Mouse (Mus musculus): ENCODE data around the gene Kif5c. TPM values are rescaled to one million over a fixed set of nuclear protein-coding genes. Genes with fewer than 3 reads are reported as not detected.

The Kif5c gene
- polyA plus RNA-seq, 1 experiment from 2014 or later: 4.4 TPM

- no peaks in the 10 kb centered on the region for H3K9me3 ChIP-seq (ENCODE audit: control insufficient read depth, low read length)
- H3K27ac ChIP-seq (ENCODE audit: low read length): no peak overlapping the region
- ATAC-seq: no peak
- H3K4me1 ChIP-seq (ENCODE audit: control insufficient read depth, insufficient read depth, low read length): no peaks in the 10 kb centered on the region
- H3K27me3 ChIP-seq (replicated peaks; ENCODE audit: control insufficient read depth, insufficient read depth, low read length): no peaks in the 10 kb centered on the region
- H3K4me3 ChIP-seq (ENCODE audit: low read length): no peak overlapping the region
- 85% methylated on average over 2 of the region's 2 CpGs for WGBS
- H3K9ac ChIP-seq (ENCODE audit: low read depth, low read length): no peak overlapping the region
- no peak overlapping the region for H3K4me2 ChIP-seq (ENCODE audit: low read depth, low read length)
- H3K36me3 ChIP-seq (ENCODE audit: control insufficient read depth, insufficient read depth, low read length): no peaks in the 10 kb centered on the region
Observed at GRCm38 (mm10) chr2:49656988-49657387, 37.9 kb downstream of the Kif5c start.

- Histone ChIP-seq H3K27ac (ENCODE audit: low read length) (no peak overlapping the region), H3K36me3 (ENCODE audit: control insufficient read depth, insufficient read depth, low read length) (no peaks in the 10 kb centered on the region), H3K4me2 (ENCODE audit: low read depth, low read length) (no peak overlapping the region), H3K4me3 (ENCODE audit: low read length) (no peak overlapping the region), H3K9me3 (ENCODE audit: control insufficient read depth, low read length) (no peaks in the 10 kb centered on the region), H3K27me3 (replicated peaks; ENCODE audit: control insufficient read depth, insufficient read depth, low read length) (no peaks in the 10 kb centered on the region), H3K9ac (ENCODE audit: low read depth, low read length) (no peak overlapping the region), H3K4me1 (ENCODE audit: control insufficient read depth, insufficient read depth, low read length) (no peaks in the 10 kb centered on the region)
- 84% methylated on average over 3 of the region's 3 CpGs for WGBS
- ATAC-seq: no peak
Observed at GRCm38 (mm10) chr2:49657666-49658065, 38.6 kb downstream of the Kif5c start.

GRCm38 (mm10) chr2:49658988-49659387, 39.9 kb downstream of the Kif5c start:
- Histone ChIP-seq H3K4me1 (ENCODE audit: control insufficient read depth, insufficient read depth, low read length) (no peaks in the 10 kb centered on the region), H3K27ac (ENCODE audit: low read length) (no peak overlapping the region), H3K9me3 (ENCODE audit: control insufficient read depth, low read length) (no peaks in the 10 kb centered on the region), H3K9ac (ENCODE audit: low read depth, low read length) (no peak overlapping the region), H3K27me3 (replicated peaks; ENCODE audit: control insufficient read depth, insufficient read depth, low read length) (no peaks in the 10 kb centered on the region), H3K4me2 (ENCODE audit: low read depth, low read length) (no peak overlapping the region), H3K4me3 (ENCODE audit: low read length) (no peak overlapping the region), H3K36me3 (ENCODE audit: control insufficient read depth, insufficient read depth, low read length) (no peaks in the 10 kb centered on the region)
- WGBS: 74% methylated on average over 4 of the region's 4 CpGs
- ATAC-seq: no peak

GRCm38 (mm10) chr2:49659964-49660363, 40.9 kb downstream of the Kif5c start:
- H3K4me1 ChIP-seq (ENCODE audit: control insufficient read depth, insufficient read depth, low read length): no peaks in the 10 kb centered on the region
- no peaks in the 10 kb centered on the region for H3K9me3 ChIP-seq (ENCODE audit: control insufficient read depth, low read length)
- no peak overlapping the region for H3K9ac ChIP-seq (ENCODE audit: low read depth, low read length)
- no peak for ATAC-seq
- no peak overlapping the region for H3K27ac ChIP-seq (ENCODE audit: low read length)
- no peak overlapping the region for H3K4me2 ChIP-seq (ENCODE audit: low read depth, low read length)
- H3K36me3 ChIP-seq (ENCODE audit: control insufficient read depth, insufficient read depth, low read length): no peaks in the 10 kb centered on the region
- WGBS: 39% methylated on average over 8 of the region's 8 CpGs
- H3K27me3 ChIP-seq (replicated peaks; ENCODE audit: control insufficient read depth, insufficient read depth, low read length): no peaks in the 10 kb centered on the region
- H3K4me3 ChIP-seq (ENCODE audit: low read length): no peak overlapping the region

GRCm38 (mm10) chr2:49660375-49660923, 41.4 kb downstream of the Kif5c start:
- Histone ChIP-seq H3K9me3 (ENCODE audit: control insufficient read depth, low read length) (no peaks in the 10 kb centered on the region), H3K4me1 (ENCODE audit: control insufficient read depth, insufficient read depth, low read length) (no peaks in the 10 kb centered on the region), H3K4me3 (ENCODE audit: low read length) (no peak overlapping the region), H3K36me3 (ENCODE audit: control insufficient read depth, insufficient read depth, low read length) (no peaks in the 10 kb centered on the region), H3K27me3 (replicated peaks; ENCODE audit: control insufficient read depth, insufficient read depth, low read length) (no peaks in the 10 kb centered on the region), H3K9ac (ENCODE audit: low read depth, low read length) (no peak overlapping the region), H3K27ac (ENCODE audit: low read length) (no peak overlapping the region), H3K4me2 (ENCODE audit: low read depth, low read length) (no peak overlapping the region)
- no peak for ATAC-seq
- 86% methylated on average over 12 of the region's 12 CpGs for WGBS

DNA sequence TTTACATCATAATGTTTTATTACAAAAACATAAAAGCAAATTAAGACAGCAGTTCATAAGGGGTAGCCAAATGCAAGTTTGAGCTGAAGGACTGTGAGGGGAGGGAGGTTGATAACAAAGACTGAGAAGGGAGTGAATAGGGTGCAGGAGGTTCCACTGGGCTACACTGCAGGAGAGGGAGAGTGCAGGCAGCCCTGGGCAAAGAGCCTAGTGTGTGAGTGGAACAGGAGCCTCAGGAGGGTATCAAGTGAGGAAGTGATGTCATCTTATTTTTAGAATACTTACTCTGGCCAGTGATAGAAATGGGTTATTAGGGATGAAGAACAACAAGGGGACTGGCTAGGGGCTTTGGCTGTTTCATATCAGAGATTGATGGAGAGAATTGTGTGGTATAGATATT, 42.2 kb downstream of the Kif5c start:
- Histone ChIP-seq H3K4me3 (ENCODE audit: low read length) (no peak overlapping the region), H3K9ac (ENCODE audit: low read depth, low read length) (no peak overlapping the region), H3K9me3 (ENCODE audit: control insufficient read depth, low read length) (no peaks in the 10 kb centered on the region), H3K4me2 (ENCODE audit: low read depth, low read length) (no peak overlapping the region), H3K36me3 (ENCODE audit: control insufficient read depth, insufficient read depth, low read length) (no peaks in the 10 kb centered on the region), H3K4me1 (ENCODE audit: control insufficient read depth, insufficient read depth, low read length) (no peaks in the 10 kb centered on the region), H3K27me3 (replicated peaks; ENCODE audit: control insufficient read depth, insufficient read depth, low read length) (no peaks in the 10 kb centered on the region), H3K27ac (ENCODE audit: low read length) (no peak overlapping the region)
- no peak for ATAC-seq

GRCm38 (mm10) chr2:49661872-49662271, 42.8 kb downstream of the Kif5c start:
- no peak for ATAC-seq

GRCm38 (mm10) chr2:49671753-49672500, 52.8 kb downstream of the Kif5c start:
- Histone ChIP-seq H3K27ac (ENCODE audit: low read length) (no peak overlapping the region), H3K9ac (ENCODE audit: low read depth, low read length) (no peak overlapping the region), H3K9me3 (ENCODE audit: control insufficient read depth, low read length) (no peaks in the 10 kb centered on the region), H3K36me3 (ENCODE audit: control insufficient read depth, insufficient read depth, low read length) (no peaks in the 10 kb centered on the region), H3K4me3 (ENCODE audit: low read length) (no peak overlapping the region), H3K4me1 (ENCODE audit: control insufficient read depth, insufficient read depth, low read length) (no peaks in the 10 kb centered on the region), H3K27me3 (replicated peaks; ENCODE audit: control insufficient read depth, insufficient read depth, low read length) (no peaks in the 10 kb centered on the region), H3K4me2 (ENCODE audit: low read depth, low read length) (no peak overlapping the region)
- 77% methylated on average over 12 of the region's 12 CpGs for WGBS
- no peak for ATAC-seq

More at GRCm38 (mm10) chr2:49661872-49662271, 42.8 kb downstream of the Kif5c start:
- no peaks in the 10 kb centered on the region for H3K27me3 ChIP-seq (replicated peaks; ENCODE audit: control insufficient read depth, insufficient read depth, low read length)
- H3K4me1 ChIP-seq (ENCODE audit: control insufficient read depth, insufficient read depth, low read length): no peaks in the 10 kb centered on the region
- no peak overlapping the region for H3K27ac ChIP-seq (ENCODE audit: low read length)
- WGBS: 84% methylated on average over 3 of the region's 3 CpGs
- no peak overlapping the region for H3K9ac ChIP-seq (ENCODE audit: low read depth, low read length)
- H3K4me3 ChIP-seq (ENCODE audit: low read length): no peak overlapping the region
- no peaks in the 10 kb centered on the region for H3K36me3 ChIP-seq (ENCODE audit: control insufficient read depth, insufficient read depth, low read length)
- H3K9me3 ChIP-seq (ENCODE audit: control insufficient read depth, low read length): no peaks in the 10 kb centered on the region
- no peak overlapping the region for H3K4me2 ChIP-seq (ENCODE audit: low read depth, low read length)

DNA sequence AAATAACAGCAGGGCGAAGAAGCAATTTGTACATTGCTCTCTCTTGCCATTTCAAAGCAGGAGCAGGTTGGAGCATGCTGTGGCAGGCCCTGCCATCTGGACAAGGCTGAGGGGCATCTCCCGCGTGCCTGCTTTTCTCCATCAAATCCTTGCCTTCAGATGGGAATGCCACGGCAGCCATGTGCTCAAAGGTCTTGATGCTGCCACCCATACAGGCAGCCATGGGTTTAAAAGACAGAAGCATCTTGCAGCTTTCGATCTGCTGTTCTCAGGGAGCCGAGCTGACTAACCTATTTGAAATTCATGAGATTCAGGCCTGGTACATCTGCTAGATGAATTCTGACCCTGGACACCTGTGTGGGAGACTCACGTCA, 53.4 kb downstream of the Kif5c start:
- Histone ChIP-seq H3K27ac (ENCODE audit: low read length) (no peak overlapping the region), H3K9me3 (ENCODE audit: control insufficient read depth, low read length) (no peaks in the 10 kb centered on the region), H3K4me2 (ENCODE audit: low read depth, low read length) (no peak overlapping the region), H3K4me1 (ENCODE audit: control insufficient read depth, insufficient read depth, low read length) (no peaks in the 10 kb centered on the region), H3K9ac (ENCODE audit: low read depth, low read length) (no peak overlapping the region), H3K27me3 (replicated peaks; ENCODE audit: control insufficient read depth, insufficient read depth, low read length) (no peaks in the 10 kb centered on the region), H3K4me3 (ENCODE audit: low read length) (no peak overlapping the region), H3K36me3 (ENCODE audit: control insufficient read depth, insufficient read depth, low read length) (no peaks in the 10 kb centered on the region)
- WGBS: 84% methylated on average over 7 of the region's 7 CpGs
- ATAC-seq: no peak

GRCm38 (mm10) chr2:49676020-49676419, 56.9 kb downstream of the Kif5c start:
- H3K27ac ChIP-seq (ENCODE audit: low read length): no peak overlapping the region
- no peaks in the 10 kb centered on the region for H3K36me3 ChIP-seq (ENCODE audit: control insufficient read depth, insufficient read depth, low read length)
- 81% methylated on average over 12 of the region's 12 CpGs for WGBS
- no peak for ATAC-seq
- H3K9ac ChIP-seq (ENCODE audit: low read depth, low read length): no peak overlapping the region
- H3K27me3 ChIP-seq (replicated peaks; ENCODE audit: control insufficient read depth, insufficient read depth, low read length): no peaks in the 10 kb centered on the region
- H3K4me3 ChIP-seq (ENCODE audit: low read length): no peak overlapping the region
- no peaks in the 10 kb centered on the region for H3K4me1 ChIP-seq (ENCODE audit: control insufficient read depth, insufficient read depth, low read length)
- H3K4me2 ChIP-seq (ENCODE audit: low read depth, low read length): no peak overlapping the region
- no peaks in the 10 kb centered on the region for H3K9me3 ChIP-seq (ENCODE audit: control insufficient read depth, low read length)

Measured in intestine, embryonic 16.5 days (tissue).